Mouse (Mus musculus): Measurements from ENCODE around the gene Mical2.

The Mical2 gene

DNA sequence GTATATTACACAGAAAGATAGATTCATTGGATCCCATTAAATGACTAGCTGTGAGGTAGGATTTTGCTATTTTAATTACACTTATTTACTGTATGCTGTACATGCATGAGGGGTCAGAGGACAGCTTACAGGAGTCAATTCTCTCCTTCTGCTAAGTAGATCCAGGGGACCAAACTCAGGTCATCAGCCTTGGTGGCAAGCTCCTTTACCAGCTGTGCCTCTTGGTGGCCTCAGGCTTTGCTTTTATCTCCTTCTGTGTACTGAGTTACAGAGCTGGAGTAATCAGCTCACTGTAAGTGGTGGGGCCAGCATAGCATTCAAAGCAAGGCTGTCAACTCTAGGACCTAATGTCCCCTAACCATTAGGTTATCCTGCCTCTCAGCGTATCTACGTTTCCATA, 229.3 kb downstream of the Mical2 start:
- no peak for DNase-seq (ENCODE audit: inconsistent ontology term)

DNA sequence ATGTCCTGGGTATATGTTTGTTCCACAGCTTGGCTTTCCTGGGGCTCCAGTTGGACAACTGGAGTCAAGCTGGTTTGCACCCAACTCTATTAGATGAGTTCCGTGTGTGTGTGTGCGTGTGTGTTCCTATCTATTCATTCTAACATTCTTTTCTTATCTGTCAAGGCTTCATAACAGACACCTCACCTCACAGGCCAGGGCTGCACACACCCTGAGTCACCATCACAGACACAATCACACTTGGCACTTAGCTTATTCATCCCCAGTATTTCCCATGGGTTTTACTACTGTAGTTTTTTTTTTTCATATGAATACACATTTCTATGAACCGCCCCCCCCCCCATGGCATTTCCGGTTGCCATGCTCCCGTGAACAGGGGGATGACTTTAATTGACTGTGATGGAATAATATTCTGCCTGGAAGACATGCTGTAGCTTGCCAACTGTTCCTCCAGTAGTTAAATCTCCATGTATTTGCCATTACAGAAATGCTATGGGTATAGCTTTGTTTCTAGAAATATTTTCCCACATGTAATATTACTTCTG, 230.0 kb downstream of the Mical2 start:
- peak; percentile 92 for DNase-seq (ENCODE audit: inconsistent ontology term)

DNA sequence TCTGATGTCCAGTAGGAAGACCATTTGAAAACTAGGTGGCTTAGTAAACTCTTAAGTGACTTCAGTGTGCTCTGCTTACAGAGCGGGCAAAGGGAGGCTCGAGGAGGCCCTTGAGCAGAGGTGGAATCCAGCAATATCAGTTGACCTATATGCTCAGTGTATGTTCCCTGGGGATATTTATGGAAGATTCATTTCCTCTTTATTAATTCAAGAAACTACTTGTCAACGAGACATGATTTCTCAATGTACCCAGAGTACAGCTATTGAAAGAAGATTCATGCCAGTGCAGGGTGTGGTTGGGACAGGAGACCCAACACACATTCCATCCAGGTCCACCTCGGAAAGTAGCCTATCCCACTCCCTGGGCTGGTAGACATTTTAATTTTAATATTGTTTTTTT, 231.7 kb downstream of the Mical2 start:
- no peak for DNase-seq (ENCODE audit: inconsistent ontology term)

DNA sequence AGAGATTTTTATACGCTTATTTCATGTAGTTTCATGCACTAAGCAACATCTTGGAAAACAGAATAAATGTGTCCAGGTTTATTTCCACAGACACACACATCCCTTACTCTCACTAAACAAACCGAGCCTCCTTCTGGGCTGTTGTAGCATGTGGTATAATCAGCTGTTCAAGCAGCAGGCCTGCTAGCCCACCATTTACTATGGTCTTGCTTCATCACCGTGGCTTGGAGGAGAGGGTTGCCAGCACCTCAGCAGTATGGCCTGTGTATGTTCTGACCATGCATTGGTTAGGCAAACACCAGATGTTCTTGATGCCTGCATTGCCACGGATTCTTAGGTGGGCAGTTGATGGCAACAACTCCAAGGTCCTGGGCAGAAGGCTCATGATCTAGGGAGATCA, 232.3 kb downstream of the Mical2 start:
- no peak for DNase-seq (ENCODE audit: inconsistent ontology term)

DNA sequence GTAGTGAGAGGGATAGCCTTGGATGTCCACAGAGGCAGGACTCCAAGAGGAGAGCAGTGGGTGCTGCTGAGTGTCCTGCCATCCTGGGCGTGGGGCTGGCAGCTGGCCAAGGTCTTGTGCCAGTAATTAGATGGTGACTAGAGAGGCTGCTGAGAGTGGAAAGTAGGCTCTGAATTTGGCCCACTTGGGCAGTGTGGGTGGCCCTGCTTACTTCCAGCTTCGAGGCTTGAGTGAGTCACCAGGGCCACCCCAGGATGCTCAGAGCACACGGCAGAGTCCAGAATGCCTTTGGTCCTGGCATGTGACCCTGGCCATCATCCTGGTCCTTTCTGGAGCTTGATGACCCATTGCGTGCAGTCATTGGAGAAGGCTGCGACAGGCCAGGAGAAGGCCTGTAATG, 232.8 kb downstream of the Mical2 start:
- DNase-seq (ENCODE audit: inconsistent ontology term) = peak; percentile 91
